Mouse (Mus musculus) megakaryocyte, embryonic 14.5 days (primary cell): ENCODE measurements around the gene Ndufv3.

Experiments
- FLI1 ChIP-seq: IDR thresholded peaks from 2 replicates; pipeline ENCODE4 v1.6.1; 2012; ENCODE audit warnings: low read length, inconsistent platforms, mixed read lengths
- GATA1 ChIP-seq: IDR thresholded peaks from 3 replicates; pipeline ENCODE4 v1.6.1; 2012; ENCODE audit warnings: mixed read lengths, low read length, inconsistent platforms, borderline replicate concordance

DNA sequence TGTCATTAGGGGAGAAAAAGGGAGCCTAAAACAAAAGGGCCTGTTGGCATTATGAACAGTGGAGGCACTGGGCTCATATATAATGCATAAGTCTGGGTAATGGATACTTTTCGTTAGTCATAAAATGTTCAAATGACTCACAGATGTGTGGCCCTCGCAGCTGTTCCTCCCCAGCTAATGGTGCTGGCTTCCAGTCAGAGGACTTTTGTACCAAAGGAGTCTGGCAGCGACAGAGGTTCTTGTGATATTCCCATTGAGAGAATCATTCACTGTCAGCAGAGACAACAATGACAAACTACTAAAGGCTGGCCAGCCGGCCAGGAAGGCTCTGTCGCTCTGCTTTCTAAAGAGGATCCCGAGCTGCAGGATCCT, 21.5 kb downstream of the Ndufv3 start:
- no peak for TF ChIP-seq GATA1
- TF ChIP-seq FLI1: no peak
